Mouse (Mus musculus) hindbrain, embryonic 16.5 days (tissue): ENCODE measurements around the gene Kdm2a. TPM values are rescaled to one million over a fixed set of nuclear protein-coding genes. Genes with fewer than 3 reads are reported as not detected.
A peak's percentile ranks its signal among the peaks of the same experiment; 100 is the strongest.

Experiments
- ATAC-seq: fragments of 200-750 bp; cut with Nextera tagmentation; 2 replicates; pipeline ENCODE4 v1.8.0; 2017; ENCODE audit warnings: moderate TSS enrichment, moderate library complexity
- H3K27ac ChIP-seq: fragments of 300-500 bp; sonication (generic); 2 replicates; pipeline ENCODE4 v1.5.1; 2014; ENCODE audit warnings: low read depth, mild to moderate bottlenecking, control low read depth, low read length, moderate library complexity
- H3K27me3 ChIP-seq: fragments of 300-500 bp; sonication (generic); replicated peaks from 2 replicates; pipeline ENCODE4 v1.6.1; 2014; ENCODE audit warnings: low read length; ENCODE audit not compliant: control insufficient read depth, insufficient read depth
- H3K36me3 ChIP-seq: fragments of 300-500 bp; sonication (generic); 2 replicates; pipeline ENCODE4 v1.6.1; 2014; ENCODE audit warnings: mild to moderate bottlenecking, low read length, moderate library complexity, mixed read lengths; ENCODE audit not compliant: control insufficient read depth, insufficient read depth
- H3K4me1 ChIP-seq: fragments of 300-500 bp; sonication (generic); 2 replicates; pipeline ENCODE4 v1.6.1; 2014; ENCODE audit warnings: low read depth, low read length; ENCODE audit not compliant: control insufficient read depth, insufficient read depth
- H3K4me2 ChIP-seq: fragments of 300-500 bp; sonication (generic); 2 replicates; pipeline ENCODE4 v1.6.1; 2014; ENCODE audit warnings: mild to moderate bottlenecking, low read length, control low read depth, moderate library complexity
- H3K4me3 ChIP-seq: fragments of 300-500 bp; sonication (generic); 2 replicates; pipeline ENCODE4 v1.5.1; 2014; ENCODE audit warnings: mild to moderate bottlenecking, low read length, control low read depth, moderate library complexity
- H3K9ac ChIP-seq: fragments of 300-500 bp; sonication (generic); 2 replicates; pipeline ENCODE4 v1.6.1; 2014; ENCODE audit warnings: low read depth, mild to moderate bottlenecking, control low read depth, low read length, moderate library complexity
- H3K9me3 ChIP-seq: fragments of 300-500 bp; sonication (generic); 2 replicates; pipeline ENCODE4 v1.6.1; 2014; ENCODE audit warnings: mild to moderate bottlenecking, low read length, moderate library complexity; ENCODE audit not compliant: control insufficient read depth
- WGBS: fragments of 180-500 bp; shearing (Covaris S2); extraction: QIAGEN DNeasy Blood & Tissue Kit; methylation state at CpG from one replicate; pipeline ENCODE4 v1.1.7; 2014; 5-methylcytosine and 5-hydroxymethylcytosine counted together
- polyA plus RNA-seq: library from polyadenylated mRNA; unstranded; fragments of >200 nt; fragmentation: Nextera tagmentation; extraction: Ambion mirVana; gene quantifications from 2 replicates; pipeline ENCODE4 v1.2.1, GENCODE M21; 2015

Gene Kdm2a
- polyA plus RNA-seq, 1 experiment from 2014 or later, result 29.8 TPM

GRCm38 (mm10) chr19:4349455-4349854, 48.6 kb downstream of the Kdm2a start:
- Histone ChIP-seq H3K4me1 (no peaks in the 10 kb centered on the region), H3K36me3 (peaks cover 25% of the 10 kb centered on the region), H3K9ac (no peak overlapping the region), H3K27ac (no peak overlapping the region), H3K9me3 (no peaks in the 10 kb centered on the region; the same call in 1 of the 2 replicates), H3K4me3 (no peak overlapping the region), H3K4me2 (no peak overlapping the region), H3K27me3 (no peaks in the 10 kb centered on the region)
- WGBS, result 84% methylated on average over 2 of the region's 2 CpGs
- ATAC-seq, result no peak

GRCm38 (mm10) chr19:4346479-4346878, 51.6 kb downstream of the Kdm2a start:
- H3K36me3 ChIP-seq, result peaks cover 28% of the 10 kb centered on the region
- WGBS, result 93% methylated on average over 1 of the region's 1 CpGs

GRCm38 (mm10) chr19:4338162-4338561, 59.9 kb downstream of the Kdm2a start:
- H3K27ac ChIP-seq, result no peak overlapping the region
- no peak overlapping the region for H3K4me3 ChIP-seq
- H3K9me3 ChIP-seq, result no peaks in the 10 kb centered on the region
- H3K4me1 ChIP-seq, result peaks cover 6% of the 10 kb centered on the region
- H3K4me2 ChIP-seq, result no peak overlapping the region
- no peaks in the 10 kb centered on the region for H3K27me3 ChIP-seq
- peaks cover 18% of the 10 kb centered on the region for H3K36me3 ChIP-seq
- no peak for ATAC-seq
- WGBS, result 33% methylated on average over 2 of the region's 2 CpGs
- no peak overlapping the region for H3K9ac ChIP-seq

More at GRCm38 (mm10) chr19:4346479-4346878, 51.6 kb downstream of the Kdm2a start:
- H3K27ac ChIP-seq, result no peak overlapping the region
- H3K4me2 ChIP-seq, result no peak overlapping the region
- H3K27me3 ChIP-seq, result no peaks in the 10 kb centered on the region
- ATAC-seq, result no peak
- no peak overlapping the region for H3K9ac ChIP-seq
- no peak overlapping the region for H3K4me3 ChIP-seq
- no peaks in the 10 kb centered on the region; the same call in 1 of the 2 replicates for H3K9me3 ChIP-seq
- H3K4me1 ChIP-seq, result no peaks in the 10 kb centered on the region

GRCm38 (mm10) chr19:4333791-4334190, 64.3 kb downstream of the Kdm2a start:
- H3K4me3 ChIP-seq, result peak overlapping the region; percentile 55
- H3K27ac ChIP-seq, result peak overlapping the region; percentile 88
- H3K9me3 ChIP-seq, result no peaks in the 10 kb centered on the region
- H3K9ac ChIP-seq, result peak overlapping the region; percentile 63
- no peaks in the 10 kb centered on the region for H3K27me3 ChIP-seq
- WGBS, result under 1% methylated on average over 16 of the region's 16 CpGs
- H3K4me2 ChIP-seq, result peak overlapping the region; percentile 88
- H3K36me3 ChIP-seq, result peaks cover 8% of the 10 kb centered on the region
- H3K4me1 ChIP-seq, result peaks cover 20% of the 10 kb centered on the region
- ATAC-seq, result peak; percentile 99

GRCm38 (mm10) chr19:4333100-4333775, 64.8 kb downstream of the Kdm2a start:
- ATAC-seq, result peak; percentile 48
- Histone ChIP-seq H3K4me2 (peak overlapping the region; percentile 88), H3K27me3 (no peaks in the 10 kb centered on the region), H3K4me1 (peaks cover 20% of the 10 kb centered on the region), H3K9me3 (no peaks in the 10 kb centered on the region), H3K9ac (peak overlapping the region; percentile 63), H3K27ac (peak overlapping the region; percentile 88), H3K4me3 (peak overlapping the region; percentile 55), H3K36me3 (peaks cover 8% of the 10 kb centered on the region)
- under 1% methylated on average over 13 of the region's 13 CpGs for WGBS

GRCm38 (mm10) chr19:4332653-4333052, 65.4 kb downstream of the Kdm2a start:
- H3K4me2 ChIP-seq, result peak overlapping the region; percentile 88
- 0% methylated on average over 4 of the region's 4 CpGs for WGBS
- H3K4me1 ChIP-seq, result peaks cover 20% of the 10 kb centered on the region
- peaks cover 12% of the 10 kb centered on the region for H3K36me3 ChIP-seq
- no peaks in the 10 kb centered on the region for H3K9me3 ChIP-seq
- H3K9ac ChIP-seq, result peak overlapping the region; percentile 63
- H3K27me3 ChIP-seq, result no peaks in the 10 kb centered on the region
- H3K27ac ChIP-seq, result peak overlapping the region; percentile 88
- no peak for ATAC-seq
- peak overlapping the region; percentile 55 for H3K4me3 ChIP-seq

GRCm38 (mm10) chr19:4331273-4331672, 66.8 kb downstream of the Kdm2a start:
- WGBS, result 96% methylated on average over 3 of the region's 3 CpGs
- no peak for ATAC-seq

GRCm38 (mm10) chr19:4330603-4331002, 67.5 kb downstream of the Kdm2a start:
- Histone ChIP-seq H3K9me3 (no peaks in the 10 kb centered on the region), H3K4me1 (peaks cover 20% of the 10 kb centered on the region), H3K4me2 (no peak overlapping the region), H3K27me3 (no peaks in the 10 kb centered on the region), H3K27ac (no peak overlapping the region), H3K9ac (no peak overlapping the region), H3K4me3 (no peak overlapping the region), H3K36me3 (peaks cover 24% of the 10 kb centered on the region)
- 88% methylated on average over 2 of the region's 2 CpGs for WGBS
- ATAC-seq, result no peak

More at GRCm38 (mm10) chr19:4331273-4331672, 66.8 kb downstream of the Kdm2a start:
- no peaks in the 10 kb centered on the region for H3K27me3 ChIP-seq
- H3K9me3 ChIP-seq, result no peaks in the 10 kb centered on the region
- H3K36me3 ChIP-seq, result peaks cover 23% of the 10 kb centered on the region
- H3K27ac ChIP-seq, result no peak overlapping the region
- H3K9ac ChIP-seq, result no peak overlapping the region
- no peak overlapping the region for H3K4me2 ChIP-seq
- H3K4me3 ChIP-seq, result no peak overlapping the region
- H3K4me1 ChIP-seq, result peaks cover 20% of the 10 kb centered on the region

GRCm38 (mm10) chr19:4328737-4329304, 69.3 kb downstream of the Kdm2a start:
- no peaks in the 10 kb centered on the region for H3K9me3 ChIP-seq
- peaks cover 34% of the 10 kb centered on the region for H3K36me3 ChIP-seq
- 97% methylated on average over 8 of the region's 8 CpGs for WGBS
- no peak overlapping the region for H3K4me3 ChIP-seq
- H3K27ac ChIP-seq, result no peak overlapping the region
- peaks cover 14% of the 10 kb centered on the region for H3K4me1 ChIP-seq
- no peak overlapping the region for H3K9ac ChIP-seq
- H3K27me3 ChIP-seq, result no peaks in the 10 kb centered on the region
- H3K4me2 ChIP-seq, result no peak overlapping the region
- ATAC-seq, result no peak
